In genomic region chr11:102289511-102290100, GRCm38 (mm10) we compare ENCODE assay signal across 15 mouse cellular contexts. TPM values are rescaled to one million over a fixed set of nuclear protein-coding genes. Genes with fewer than 3 reads are reported as not detected.
A peak's percentile ranks its signal among the peaks of the same experiment; 100 is the strongest.
DNase-seq lines count a peak whose midpoint lies in the region; ATAC-seq lines count a peak whose summit lies in the region.
"Had no signal": no experiment of that assay in that cellular context is flagged by ENCODE, and none has a peak within 500 bp of the region (broad histone marks: within the 10 kb centered on the region; RNA-seq: fewer than 3 reads in every experiment).

No protein-coding gene starts in this region.

- no peak overlapping the region for H3K9ac ChIP-seq in embryonic facial prominence, embryonic 12.5 days
- H3K9ac ChIP-seq in limb, embryonic 11.5 days (ENCODE audit: low read length) = no peak overlapping the region
- H3K9ac ChIP-seq: forebrain, embryonic 12.5 days; stomach, embryonic 15.5 days had no signal

- H3K4me1 ChIP-seq in embryonic facial prominence, embryonic 12.5 days = peaks cover 21% of the 10 kb centered on the region
- H3K4me1 ChIP-seq in embryonic facial prominence, embryonic 10.5 days = peaks cover 42% of the 10 kb centered on the region
- H3K4me1 ChIP-seq in limb, embryonic 11.5 days (ENCODE audit: control insufficient read depth, insufficient read depth, low read length) = peaks cover 6% of the 10 kb centered on the region; the same call in 1 of the 2 replicates
- peaks cover 31% of the 10 kb centered on the region for H3K4me1 ChIP-seq in limb, embryonic 10.5 days

- H3K9me3 ChIP-seq in embryonic facial prominence, embryonic 12.5 days = no peaks in the 10 kb centered on the region
- no peaks in the 10 kb centered on the region for H3K9me3 ChIP-seq in embryonic facial prominence, embryonic 10.5 days
- H3K9me3 ChIP-seq in limb, embryonic 11.5 days (ENCODE audit: control insufficient read depth, low read length) = no peaks in the 10 kb centered on the region
- no peaks in the 10 kb centered on the region for H3K9me3 ChIP-seq in limb, embryonic 10.5 days (replicated peaks)
- H3K9me3 ChIP-seq: forebrain, embryonic 12.5 days; stomach, embryonic 15.5 days had no signal

- no peak for DNase-seq in embryonic facial prominence, embryonic 10.5 days (ENCODE audit: low spot score)
- DNase-seq in limb, embryonic 11.5 days (ENCODE audit: low spot score) = no peak
- DNase-seq in limb, embryonic 10.5 days (ENCODE audit: low spot score) = no peak
- peak; percentile 46 for DNase-seq in testis, postnatal 10 days (ENCODE audit: low spot score)
- no peak for DNase-seq in testis, postnatal 14 days (ENCODE audit: low spot score)
- no peak for DNase-seq in urinary bladder, postnatal 36 days (ENCODE audit: low spot score in 2 of 2)
- DNase-seq: adrenal gland, postnatal 14 days; cerebellum, adult 18-20 months; right cerebral cortex, postnatal 14 days had no signal

- peak overlapping the region; percentile 30; the same call in 1 of the 2 replicates for H3K27ac ChIP-seq in embryonic facial prominence, embryonic 12.5 days
- no peak overlapping the region for H3K27ac ChIP-seq in embryonic facial prominence, embryonic 10.5 days (replicated peaks)
- peak overlapping the region; percentile 30; the same call in 1 of the 2 replicates for H3K27ac ChIP-seq in limb, embryonic 11.5 days (replicated peaks; ENCODE audit: low read depth, low read length)
- H3K27ac ChIP-seq in limb, embryonic 10.5 days = no peak overlapping the region; the same call in 1 of the 2 replicates
- H3K27ac ChIP-seq: forebrain, embryonic 12.5 days; stomach, embryonic 15.5 days had no signal

- no peak for ATAC-seq in embryonic facial prominence, embryonic 12.5 days (ENCODE audit: insufficient number of reproducible peaks, insufficient read depth, low FRiP score, low TSS enrichment)
- no peak for ATAC-seq in limb, embryonic 11.5 days (ENCODE audit: insufficient number of reproducible peaks, low FRiP score, low TSS enrichment, low read depth)
- ATAC-seq: activated CD4-positive, CD25-positive, alpha-beta regulatory T cell, adult 4 months; Patski had no signal

- H3K4me3 ChIP-seq in embryonic facial prominence, embryonic 12.5 days = no peak overlapping the region
- no peak overlapping the region; the same call in 1 of the 2 replicates for H3K4me3 ChIP-seq in embryonic facial prominence, embryonic 10.5 days
- no peak overlapping the region for H3K4me3 ChIP-seq in limb, embryonic 11.5 days (ENCODE audit: low read depth, low read length)
- H3K4me3 ChIP-seq in limb, embryonic 10.5 days = no peak overlapping the region
- H3K4me3 ChIP-seq: forebrain, embryonic 12.5 days; myocyte; stomach, embryonic 15.5 days had no signal

- H3K36me3 ChIP-seq in embryonic facial prominence, embryonic 12.5 days = peaks cover 75% of the 10 kb centered on the region
- H3K36me3 ChIP-seq in embryonic facial prominence, embryonic 10.5 days (replicated peaks) = peaks cover 76% of the 10 kb centered on the region
- peaks cover 34% of the 10 kb centered on the region for H3K36me3 ChIP-seq in limb, embryonic 11.5 days (ENCODE audit: control insufficient read depth, insufficient read depth, low read length)
- peaks cover 80% of the 10 kb centered on the region for H3K36me3 ChIP-seq in limb, embryonic 10.5 days

- H3K4me2 ChIP-seq in embryonic facial prominence, embryonic 12.5 days (replicated peaks) = no peak overlapping the region
- no peak overlapping the region for H3K4me2 ChIP-seq in limb, embryonic 11.5 days (ENCODE audit: low read depth, severe bottlenecking)
- H3K4me2 ChIP-seq: forebrain, embryonic 12.5 days; stomach, embryonic 15.5 days had no signal

- WGBS in embryonic facial prominence, embryonic 12.5 days = 49% methylated on average over 6 of the region's 6 CpGs
- WGBS in embryonic facial prominence, embryonic 10.5 days = 50% methylated on average over 6 of the region's 6 CpGs
- WGBS in limb, embryonic 11.5 days = 58% methylated on average over 6 of the region's 6 CpGs
- WGBS in limb, embryonic 10.5 days = 63% methylated on average over 6 of the region's 6 CpGs

- H3K27me3 ChIP-seq in embryonic facial prominence, embryonic 12.5 days = no peaks in the 10 kb centered on the region
- H3K27me3 ChIP-seq in embryonic facial prominence, embryonic 10.5 days (replicated peaks; ENCODE audit: low read depth, poor library complexity, severe bottlenecking) = no peaks in the 10 kb centered on the region
- H3K27me3 ChIP-seq in limb, embryonic 11.5 days (ENCODE audit: control insufficient read depth, insufficient read depth, low read length) = no peaks in the 10 kb centered on the region
- H3K27me3 ChIP-seq in limb, embryonic 10.5 days (ENCODE audit: low read depth, poor library complexity, severe bottlenecking) = no peaks in the 10 kb centered on the region
- H3K27me3 ChIP-seq: forebrain, embryonic 12.5 days; Patski; stomach, embryonic 15.5 days had no signal

RNA-seq across cellular contexts. Expression of gene Tmub2, which starts 4.9 kb away (rescaled TPM):
- polyA plus RNA-seq in embryonic facial prominence, embryonic 12.5 days (2016; fragmentation: Nextera tagmentation; extraction: Ambion mirVana) = 48.9 and 53.6 TPM in 2 replicates
- polyA plus RNA-seq in embryonic facial prominence, embryonic 10.5 days (2016; fragmentation: Nextera tagmentation; extraction: Ambion mirVana) = 45.2 and 46.2 TPM in 2 replicates
- polyA plus RNA-seq in limb, embryonic 11.5 days (2014; fragmentation: Nextera tagmentation; extraction: Ambion mirVana) = 46.7 and 51.5 TPM in 2 replicates
- 37.3 and 44.0 TPM in 2 replicates for polyA plus RNA-seq in limb, embryonic 10.5 days (2016; fragmentation: Nextera tagmentation; extraction: Ambion mirVana)

RNA-seq across cellular contexts. Expression of gene Atxn7l3, which starts 6.8 kb away (rescaled TPM):
- polyA plus RNA-seq in embryonic facial prominence, embryonic 12.5 days (2016; fragmentation: Nextera tagmentation; extraction: Ambion mirVana) = 25.0 and 26.1 TPM in 2 replicates
- polyA plus RNA-seq in embryonic facial prominence, embryonic 10.5 days (2016; fragmentation: Nextera tagmentation; extraction: Ambion mirVana) = 15.6 and 18.2 TPM in 2 replicates
- polyA plus RNA-seq in limb, embryonic 11.5 days (2014; fragmentation: Nextera tagmentation; extraction: Ambion mirVana) = 20.0 and 22.1 TPM in 2 replicates
- polyA plus RNA-seq in limb, embryonic 10.5 days (2016; fragmentation: Nextera tagmentation; extraction: Ambion mirVana) = 16.6 and 20.1 TPM in 2 replicates

RNA-seq across cellular contexts. Expression of gene Asb16, which starts 21.1 kb away (rescaled TPM):
- 0.10 and 0.18 TPM in 2 replicates for polyA plus RNA-seq in embryonic facial prominence, embryonic 12.5 days (2016; fragmentation: Nextera tagmentation; extraction: Ambion mirVana)
- 0.09 and 0.10 TPM in 2 replicates for polyA plus RNA-seq in embryonic facial prominence, embryonic 10.5 days (2016; fragmentation: Nextera tagmentation; extraction: Ambion mirVana)
- 0.13 and 0.33 TPM in 2 replicates for polyA plus RNA-seq in limb, embryonic 11.5 days (2014; fragmentation: Nextera tagmentation; extraction: Ambion mirVana)
- polyA plus RNA-seq in limb, embryonic 10.5 days (2016; fragmentation: Nextera tagmentation; extraction: Ambion mirVana) = 0.06 and 0.08 TPM in 2 replicates
- polyA plus RNA-seq: activated CD4-positive, CD25-positive, alpha-beta regulatory T cell, adult 4 months; forebrain, embryonic 12.5 days; stomach, embryonic 15.5 days had no signal

RNA-seq across cellular contexts. Expression of gene Ubtf, which starts 29.9 kb away (rescaled TPM):
- polyA plus RNA-seq in embryonic facial prominence, embryonic 12.5 days (2016; fragmentation: Nextera tagmentation; extraction: Ambion mirVana) = 103 and 114 TPM in 2 replicates
- 94.2 and 96.3 TPM in 2 replicates for polyA plus RNA-seq in embryonic facial prominence, embryonic 10.5 days (2016; fragmentation: Nextera tagmentation; extraction: Ambion mirVana)
- 87.0 and 91.4 TPM in 2 replicates for polyA plus RNA-seq in limb, embryonic 11.5 days (2014; fragmentation: Nextera tagmentation; extraction: Ambion mirVana)
- 102 and 108 TPM in 2 replicates for polyA plus RNA-seq in limb, embryonic 10.5 days (2016; fragmentation: Nextera tagmentation; extraction: Ambion mirVana)

RNA-seq across cellular contexts. Expression of gene BC030867, which starts 40.9 kb away (rescaled TPM):
- polyA plus RNA-seq in embryonic facial prominence, embryonic 12.5 days (2016; fragmentation: Nextera tagmentation; extraction: Ambion mirVana) = 20.6 and 21.7 TPM in 2 replicates
- 30.1 and 32.4 TPM in 2 replicates for polyA plus RNA-seq in embryonic facial prominence, embryonic 10.5 days (2016; fragmentation: Nextera tagmentation; extraction: Ambion mirVana)
- 26.9 and 27.8 TPM in 2 replicates for polyA plus RNA-seq in limb, embryonic 11.5 days (2014; fragmentation: Nextera tagmentation; extraction: Ambion mirVana)
- 33.4 and 35.7 TPM in 2 replicates for polyA plus RNA-seq in limb, embryonic 10.5 days (2016; fragmentation: Nextera tagmentation; extraction: Ambion mirVana)

Comparison
In these comparisons a context has a peak if more than half of its experiments do, and no peak if none do; other contexts are left out.
1. H3K27ac ChIP-seq: peak in embryonic facial prominence, embryonic 12.5 days (single experiment) and limb, embryonic 11.5 days (single experiment); none in embryonic facial prominence, embryonic 10.5 days (single experiment) and limb, embryonic 10.5 days (single experiment).